Mouse (Mus musculus) hindbrain, embryonic 16.5 days (tissue): Measurements from ENCODE around the gene Olfr1181. TPM values are rescaled to one million over a fixed set of nuclear protein-coding genes. Genes with fewer than 3 reads are reported as not detected.
"Not testable (repeated sequence)": the region's sequence is repeated elsewhere in the genome, so short reads cannot be mapped to it uniquely, and the experiment has no call there.

Experiments used
- ATAC-seq: fragments of 200-750 bp; cut with Nextera tagmentation; 2 replicates; pipeline ENCODE4 v1.8.0; 2017; ENCODE audit warnings: moderate TSS enrichment, moderate library complexity
- H3K27ac ChIP-seq: fragments of 300-500 bp; sonication (generic); 2 replicates; pipeline ENCODE4 v1.5.1; 2014; ENCODE audit warnings: low read depth, mild to moderate bottlenecking, control low read depth, low read length, moderate library complexity
- H3K27me3 ChIP-seq: fragments of 300-500 bp; sonication (generic); replicated peaks from 2 replicates; pipeline ENCODE4 v1.6.1; 2014; ENCODE audit warnings: low read length; ENCODE audit not compliant: control insufficient read depth, insufficient read depth
- H3K36me3 ChIP-seq: fragments of 300-500 bp; sonication (generic); 2 replicates; pipeline ENCODE4 v1.6.1; 2014; ENCODE audit warnings: mild to moderate bottlenecking, low read length, moderate library complexity, mixed read lengths; ENCODE audit not compliant: control insufficient read depth, insufficient read depth
- H3K4me1 ChIP-seq: fragments of 300-500 bp; sonication (generic); 2 replicates; pipeline ENCODE4 v1.6.1; 2014; ENCODE audit warnings: low read depth, low read length; ENCODE audit not compliant: control insufficient read depth, insufficient read depth
- H3K4me2 ChIP-seq: fragments of 300-500 bp; sonication (generic); 2 replicates; pipeline ENCODE4 v1.6.1; 2014; ENCODE audit warnings: mild to moderate bottlenecking, low read length, control low read depth, moderate library complexity
- H3K4me3 ChIP-seq: fragments of 300-500 bp; sonication (generic); 2 replicates; pipeline ENCODE4 v1.5.1; 2014; ENCODE audit warnings: mild to moderate bottlenecking, low read length, control low read depth, moderate library complexity
- H3K9ac ChIP-seq: fragments of 300-500 bp; sonication (generic); 2 replicates; pipeline ENCODE4 v1.6.1; 2014; ENCODE audit warnings: low read depth, mild to moderate bottlenecking, control low read depth, low read length, moderate library complexity
- H3K9me3 ChIP-seq: fragments of 300-500 bp; sonication (generic); 2 replicates; pipeline ENCODE4 v1.6.1; 2014; ENCODE audit warnings: mild to moderate bottlenecking, low read length, moderate library complexity; ENCODE audit not compliant: control insufficient read depth
- WGBS: fragments of 180-500 bp; shearing (Covaris S2); extraction: QIAGEN DNeasy Blood & Tissue Kit; methylation state at CpG from one replicate; pipeline ENCODE4 v1.1.7; 2014; 5-methylcytosine and 5-hydroxymethylcytosine counted together
- polyA plus RNA-seq: library from polyadenylated mRNA; unstranded; fragments of >200 nt; fragmentation: Nextera tagmentation; extraction: Ambion mirVana; gene quantifications from 2 replicates; pipeline ENCODE4 v1.2.1, GENCODE M21; 2015

The Olfr1181 gene
- polyA plus RNA-seq = not detected in 2 replicates

DNA sequence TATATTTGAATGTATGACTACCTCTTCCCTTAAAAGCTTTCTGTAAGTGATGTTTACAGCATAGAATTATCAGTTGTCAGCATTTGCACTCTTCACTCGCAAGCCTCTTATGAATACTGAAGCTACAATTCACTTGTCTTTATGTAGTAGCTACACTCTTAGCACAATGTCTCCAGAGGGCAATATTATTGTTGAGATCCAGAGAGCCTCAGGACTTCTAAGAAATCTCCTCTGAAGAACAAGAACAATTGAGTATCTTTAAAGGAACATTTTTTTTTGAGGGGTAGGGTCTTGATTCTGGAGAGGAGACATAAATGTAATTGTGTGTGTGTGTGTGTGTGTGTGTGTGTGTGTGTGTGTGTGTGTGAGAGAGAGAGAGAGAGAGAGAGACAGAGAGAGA lies at the start of gene Olfr1181:
Olfr1181 (minus strand) TSS at position 101 of the 400 bp plus-strand sequence.
- WGBS = 100% methylated on average over 1 of the region's 1 CpGs

DNA sequence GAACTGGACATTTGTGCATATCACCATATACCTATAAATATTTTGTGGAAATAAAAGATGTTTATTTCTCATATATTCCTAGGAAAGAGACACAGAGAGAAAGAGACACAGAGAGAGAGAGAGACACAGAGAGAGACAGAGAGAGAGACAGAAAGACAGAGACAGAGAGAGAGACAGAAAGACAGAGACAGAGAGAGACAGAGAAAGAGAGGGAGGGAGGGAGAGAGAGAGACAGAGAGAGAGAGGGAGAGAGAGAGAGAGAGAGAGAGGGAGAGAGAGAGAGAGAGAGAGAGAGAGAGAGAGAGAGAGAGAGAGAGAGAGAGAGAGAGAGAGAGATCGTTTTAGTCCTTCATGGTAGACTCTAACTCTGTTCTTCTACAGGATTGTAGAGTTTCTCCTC lies 28.6 kb upstream of the Olfr1181 start, which contains the start of gene Olfr1183:
Olfr1183 (plus strand) TSS at position 301 of the 400 bp plus-strand sequence.
- H3K9me3 ChIP-seq, H3K4me1 ChIP-seq: not testable (repeated sequence)

More for the DNA sequence above, at the start of gene Olfr1181:
- no peak within 1 kb of the TSS for H3K4me2 ChIP-seq
- H3K9ac ChIP-seq = no peak within 1 kb of the TSS
- no peaks in the 10 kb centered on the region for H3K36me3 ChIP-seq
- H3K4me1 ChIP-seq = no peaks in the 10 kb centered on the region
- ATAC-seq = no peak
- no peak within 1 kb of the TSS for H3K4me3 ChIP-seq
- H3K27ac ChIP-seq = no peak within 1 kb of the TSS
- H3K9me3 ChIP-seq = no peaks in the 10 kb centered on the region
- no peaks in the 10 kb centered on the region for H3K27me3 ChIP-seq

DNA sequence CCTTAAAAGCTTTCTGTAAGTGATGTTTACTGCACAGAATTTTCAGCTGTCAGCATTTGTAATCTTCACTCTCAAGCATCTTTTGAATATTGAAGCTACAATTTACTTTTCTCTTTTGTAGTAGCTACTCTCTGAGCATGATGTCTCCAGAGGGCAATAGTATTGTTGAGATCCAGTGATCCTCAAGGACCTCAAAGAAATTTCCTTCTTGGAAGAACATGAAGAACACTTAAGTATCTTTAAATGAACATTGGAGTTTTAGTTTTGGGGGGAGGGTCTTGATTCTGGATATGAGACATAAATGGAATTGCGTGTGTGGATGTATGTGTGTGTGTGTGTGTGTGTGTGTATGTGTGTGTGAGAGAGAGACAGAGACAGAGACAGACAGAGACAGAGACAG lies 23.1 kb upstream of the Olfr1181 start, which contains the start of gene Gm13757:
Gm13757 (minus strand) TSS at position 101 of the 400 bp plus-strand sequence.
- 95% methylated on average over 1 of the region's 1 CpGs for WGBS
- no peak for ATAC-seq

More for the DNA sequence above, 28.6 kb upstream of the Olfr1181 start, which contains the start of gene Olfr1183:
- H3K4me2 ChIP-seq, H3K9ac ChIP-seq, H3K27ac ChIP-seq, H3K27me3 ChIP-seq, ATAC-seq, H3K36me3 ChIP-seq, H3K4me3 ChIP-seq: not testable (repeated sequence)
- WGBS = 68% methylated on average over 1 of the region's 1 CpGs

DNA sequence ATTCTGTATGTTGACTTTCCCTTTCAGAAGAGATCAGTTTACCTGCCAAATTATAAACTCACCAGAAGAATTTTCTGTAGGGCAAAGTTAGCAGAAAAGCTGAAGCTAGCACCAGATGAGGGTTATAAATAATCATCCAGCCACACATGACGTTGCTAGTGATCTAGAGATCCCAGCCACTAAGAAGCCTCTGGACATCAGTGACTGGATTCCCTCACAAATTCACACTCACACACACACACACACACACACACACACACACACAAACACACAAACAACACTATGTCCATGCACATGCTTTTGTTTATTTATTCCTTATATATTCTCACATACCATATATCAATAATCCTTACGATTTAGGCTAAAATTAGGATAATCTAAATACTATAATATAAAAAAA lies 6.9 kb downstream of the Olfr1181 start, which contains the start of gene Olfr1180:
Olfr1180 (minus strand) TSS at position 101 of the 400 bp plus-strand sequence.
- 81% methylated on average over 2 of the region's 2 CpGs for WGBS

More for the DNA sequence above, 23.1 kb upstream of the Olfr1181 start, which contains the start of gene Gm13757:
- Histone ChIP-seq H3K4me3 (no peak within 1 kb of the TSS), H3K9me3 (no peaks in the 10 kb centered on the region), H3K36me3 (no peaks in the 10 kb centered on the region), H3K4me2 (no peak within 1 kb of the TSS), H3K27ac (no peak within 1 kb of the TSS), H3K27me3 (no peaks in the 10 kb centered on the region), H3K9ac (no peak within 1 kb of the TSS), H3K4me1 (no peaks in the 10 kb centered on the region)

DNA sequence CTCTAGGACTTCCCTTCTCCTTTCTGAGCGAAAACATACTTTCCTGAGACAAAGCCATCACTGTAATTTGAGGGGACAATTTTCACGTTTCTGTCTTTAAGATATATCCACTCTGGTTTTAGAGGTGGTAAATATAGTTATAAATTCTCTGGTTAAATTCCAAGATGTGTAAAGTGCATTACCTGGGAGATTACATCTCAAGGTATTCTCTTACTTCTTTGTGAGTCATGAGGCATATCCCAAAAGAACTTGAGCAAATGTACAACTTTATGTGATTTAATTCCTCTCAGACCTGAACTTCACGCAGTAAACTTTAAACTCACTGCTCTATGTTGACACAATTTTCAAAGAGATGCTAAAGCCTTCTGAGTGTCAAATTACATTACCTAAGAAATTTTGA lies 19.6 kb downstream of the Olfr1181 start, which contains the start of gene Olfr1179:
Olfr1179 (minus strand) TSS at position 101 of the 400 bp plus-strand sequence.
- Histone ChIP-seq H3K27ac (no peak within 1 kb of the TSS), H3K4me3 (no peak within 1 kb of the TSS), H3K9me3 (no peaks in the 10 kb centered on the region), H3K27me3 (no peaks in the 10 kb centered on the region), H3K4me1 (no peaks in the 10 kb centered on the region), H3K4me2 (no peak within 1 kb of the TSS), H3K9ac (no peak within 1 kb of the TSS), H3K36me3 (no peaks in the 10 kb centered on the region)
- ATAC-seq = no peak
- WGBS = 91% methylated on average over 3 of the region's 3 CpGs

More for the DNA sequence above, 6.9 kb downstream of the Olfr1181 start, which contains the start of gene Olfr1180:
- Histone ChIP-seq H3K4me2 (no peak within 1 kb of the TSS), H3K36me3 (no peaks in the 10 kb centered on the region), H3K4me1 (no peaks in the 10 kb centered on the region), H3K9me3 (no peaks in the 10 kb centered on the region), H3K9ac (no peak within 1 kb of the TSS), H3K27me3 (no peaks in the 10 kb centered on the region), H3K27ac (no peak within 1 kb of the TSS), H3K4me3 (no peak within 1 kb of the TSS)
- ATAC-seq = no peak

DNA sequence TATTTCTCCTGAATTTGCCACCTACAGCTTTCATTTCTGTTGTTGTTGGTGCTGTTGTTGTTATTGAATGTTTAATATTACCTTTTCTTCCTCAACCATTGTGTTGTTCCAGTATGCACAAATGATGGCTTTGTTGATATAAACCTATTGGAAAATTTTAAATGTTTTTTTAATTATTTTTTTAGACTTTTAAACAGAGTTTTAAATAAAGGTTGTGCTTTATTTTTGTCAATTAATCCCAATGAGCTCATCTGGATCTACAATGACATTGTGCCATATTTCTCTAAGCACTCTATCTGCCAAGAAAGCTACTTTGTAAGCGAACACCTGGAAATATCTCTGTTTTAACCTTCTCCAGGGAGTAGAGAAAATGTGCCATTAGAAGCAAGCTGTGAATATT lies 39.2 kb downstream of the Olfr1181 start, which contains the start of gene Olfr1178:
Olfr1178 (plus strand) TSS at position 301 of the 400 bp plus-strand sequence.
- Histone ChIP-seq H3K4me1 (no peaks in the 10 kb centered on the region), H3K9ac (no peak within 1 kb of the TSS), H3K27ac (no peak within 1 kb of the TSS), H3K9me3 (no peaks in the 10 kb centered on the region), H3K27me3 (no peaks in the 10 kb centered on the region), H3K4me3 (no peak within 1 kb of the TSS), H3K36me3 (no peaks in the 10 kb centered on the region), H3K4me2 (no peak within 1 kb of the TSS)
- WGBS = 88% methylated on average over 1 of the region's 1 CpGs
- no peak for ATAC-seq

Other genes with a start within 250 kb of the Olfr1181 start
- gene Olfr1168, start 244.3 kb downstream of the Olfr1181 start, polyA plus RNA-seq = not detected in 2 replicates
- gene Olfr1170, start 197.8 kb downstream of the Olfr1181 start, polyA plus RNA-seq = not detected in 2 replicates
- gene Olfr1173, start 146.3 kb downstream of the Olfr1181 start, polyA plus RNA-seq = not detected in 2 replicates
- not detected in 2 replicates for gene Olfr1174-ps, start 111.0 kb downstream of the Olfr1181 start, polyA plus RNA-seq
- not detected in 2 replicates for gene Olfr1175-ps, start 99.0 kb downstream of the Olfr1181 start, polyA plus RNA-seq
- gene Olfr1176, start 89.5 kb downstream of the Olfr1181 start, polyA plus RNA-seq = not detected in 2 replicates
- not detected in 2 replicates for gene Olfr1177-ps, start 79.7 kb downstream of the Olfr1181 start, polyA plus RNA-seq
- gene Olfr1178, start 39.1 kb downstream of the Olfr1181 start, polyA plus RNA-seq = not detected in 2 replicates
- not detected in 2 replicates for gene Olfr1179, start 19.7 kb downstream of the Olfr1181 start, polyA plus RNA-seq
- not detected in 2 replicates for gene Olfr1180, start 7.0 kb downstream of the Olfr1181 start, polyA plus RNA-seq
- not detected in 2 replicates for gene Gm13757, start 23.0 kb upstream of the Olfr1181 start, polyA plus RNA-seq
- gene Olfr1183, start 28.7 kb upstream of the Olfr1181 start, polyA plus RNA-seq = not detected in 2 replicates
- not detected in 2 replicates for gene Olfr1184, start 57.4 kb upstream of the Olfr1181 start, polyA plus RNA-seq
- not detected in 2 replicates for gene Olfr1185-ps1, start 67.1 kb upstream of the Olfr1181 start, polyA plus RNA-seq
- gene Olfr1186, start 92.4 kb upstream of the Olfr1181 start, polyA plus RNA-seq = not detected in 2 replicates
- not detected in 2 replicates for gene Olfr1188, start 130.8 kb upstream of the Olfr1181 start, polyA plus RNA-seq
- gene Olfr1189, start 160.3 kb upstream of the Olfr1181 start, polyA plus RNA-seq = not detected in 2 replicates
- gene Olfr1191-ps1, start 214.4 kb upstream of the Olfr1181 start, polyA plus RNA-seq = not detected in 2 replicates
- gene Olfr1192-ps1, start 222.3 kb upstream of the Olfr1181 start, polyA plus RNA-seq = not detected in 2 replicates
- not detected in 2 replicates for gene Olfr1193, start 249.5 kb upstream of the Olfr1181 start, polyA plus RNA-seq